Mouse (Mus musculus) embryonic facial prominence, embryonic 10.5 days (tissue): ENCODE results near the gene Eef2kmt. TPM values are rescaled to one million over a fixed set of nuclear protein-coding genes. Genes with fewer than 3 reads are reported as not detected.

ENCODE experiments used
- DNase-seq: peaks from one replicate; pipeline ENCODE4 v3.0.0-alpha.2; 2017; ENCODE audit warnings: low spot score
- H3K27ac ChIP-seq: fragments of 300-500 bp; sonication (generic); replicated peaks from 2 replicates; pipeline ENCODE4 v1.5.1; 2016; ENCODE audit warnings: mild to moderate bottlenecking
- H3K27me3 ChIP-seq: fragments of 300-500 bp; sonication (generic); replicated peaks from 2 replicates; pipeline ENCODE4 v1.6.1; 2016; ENCODE audit warnings: low read depth, mild to moderate bottlenecking; ENCODE audit not compliant: poor library complexity, severe bottlenecking
- H3K36me3 ChIP-seq: fragments of 300-500 bp; sonication (generic); replicated peaks from 2 replicates; pipeline ENCODE4 v1.6.1; 2016; ENCODE audit warnings: mild to moderate bottlenecking, moderate library complexity
- H3K4me1 ChIP-seq: fragments of 300-500 bp; sonication (generic); 2 replicates; pipeline ENCODE4 v1.6.1; 2016
- H3K4me3 ChIP-seq: fragments of 300-500 bp; sonication (generic); 2 replicates; pipeline ENCODE4 v1.5.1; 2016; ENCODE audit warnings: mild to moderate bottlenecking, moderate library complexity
- H3K9me3 ChIP-seq: fragments of 300-500 bp; sonication (generic); 2 replicates; pipeline ENCODE4 v1.6.1; 2016; ENCODE audit warnings: mild to moderate bottlenecking
- WGBS: fragments of 180-500 bp; shearing (Covaris S2); methylation state at CpG from one replicate; pipeline ENCODE4 v1.1.7; 2016; 5-methylcytosine and 5-hydroxymethylcytosine counted together
- polyA plus RNA-seq: library from polyadenylated mRNA; unstranded; fragments of >200 nt; fragmentation: Nextera tagmentation; extraction: Ambion mirVana; gene quantifications from 2 replicates; pipeline ENCODE4 v1.2.1, GENCODE M21; 2016

Gene Eef2kmt
- 14.7 and 19.4 TPM in 2 replicates for polyA plus RNA-seq

- peak within 1 kb of the TSS; percentile 90 for H3K27ac ChIP-seq
- H3K9me3 ChIP-seq = no peaks in the 10 kb centered on the region
- H3K4me3 ChIP-seq = peak within 1 kb of the TSS; percentile 71
- 2% methylated on average over 57 of the region's 57 CpGs for WGBS
- H3K27me3 ChIP-seq = no peaks in the 10 kb centered on the region
- H3K36me3 ChIP-seq = peaks cover 10% of the 10 kb centered on the region
- H3K4me1 ChIP-seq = peaks cover 26% of the 10 kb centered on the region
- DNase-seq = peak; percentile 100
Measured at GRCm38 (mm10) chr16:5255779-5256496, at the start of gene Eef2kmt. Eef2kmt (minus strand) TSS chr16:5255983.

GRCm38 (mm10) chr16:5295238-5295637, 39.5 kb upstream of the Eef2kmt start:
- 82% methylated on average over 5 of the region's 5 CpGs for WGBS
- Histone ChIP-seq H3K9me3 (no peaks in the 10 kb centered on the region), H3K4me3 (no peak overlapping the region), H3K27me3 (no peaks in the 10 kb centered on the region), H3K27ac (no peak overlapping the region), H3K4me1 (no peaks in the 10 kb centered on the region), H3K36me3 (no peaks in the 10 kb centered on the region)
- DNase-seq = no peak

- Histone ChIP-seq H3K4me1 (peaks cover 23% of the 10 kb centered on the region), H3K36me3 (no peaks in the 10 kb centered on the region), H3K4me3 (no peak overlapping the region), H3K9me3 (no peaks in the 10 kb centered on the region), H3K27ac (no peak overlapping the region), H3K27me3 (no peaks in the 10 kb centered on the region)
- DNase-seq = no peak
- 50% methylated on average over 3 of the region's 3 CpGs for WGBS
Measured at GRCm38 (mm10) chr16:5285376-5285775, 29.6 kb upstream of the Eef2kmt start.

GRCm38 (mm10) chr16:5282686-5283085, 26.9 kb upstream of the Eef2kmt start:
- 92% methylated on average over 9 of the region's 9 CpGs for WGBS
- Histone ChIP-seq H3K36me3 (no peaks in the 10 kb centered on the region), H3K9me3 (no peaks in the 10 kb centered on the region), H3K27ac (no peak overlapping the region), H3K27me3 (no peaks in the 10 kb centered on the region), H3K4me3 (no peak overlapping the region), H3K4me1 (peaks cover 20% of the 10 kb centered on the region)
- no peak for DNase-seq

- no peak for DNase-seq
- H3K4me1 ChIP-seq = peaks cover 8% of the 10 kb centered on the region
- H3K36me3 ChIP-seq = no peaks in the 10 kb centered on the region
- no peak overlapping the region for H3K4me3 ChIP-seq
- no peaks in the 10 kb centered on the region for H3K9me3 ChIP-seq
- no peaks in the 10 kb centered on the region for H3K27me3 ChIP-seq
- WGBS = 84% methylated on average over 5 of the region's 5 CpGs
- H3K27ac ChIP-seq = no peak overlapping the region
Measured at GRCm38 (mm10) chr16:5279571-5280222, 23.9 kb upstream of the Eef2kmt start.

- WGBS = 82% methylated on average over 3 of the region's 3 CpGs
Measured at GRCm38 (mm10) chr16:5272371-5272770, 16.6 kb upstream of the Eef2kmt start.

GRCm38 (mm10) chr16:5271411-5272035, 15.7 kb upstream of the Eef2kmt start:
- Histone ChIP-seq H3K27me3 (no peaks in the 10 kb centered on the region), H3K27ac (no peak overlapping the region), H3K4me1 (peaks cover 8% of the 10 kb centered on the region), H3K4me3 (no peak overlapping the region), H3K9me3 (no peaks in the 10 kb centered on the region), H3K36me3 (no peaks in the 10 kb centered on the region)
- no peak for DNase-seq
- 84% methylated on average over 4 of the region's 4 CpGs for WGBS

More at GRCm38 (mm10) chr16:5272371-5272770, 16.6 kb upstream of the Eef2kmt start:
- H3K9me3 ChIP-seq = no peaks in the 10 kb centered on the region
- no peaks in the 10 kb centered on the region for H3K27me3 ChIP-seq
- peaks cover 8% of the 10 kb centered on the region for H3K4me1 ChIP-seq
- DNase-seq = no peak
- no peak overlapping the region for H3K4me3 ChIP-seq
- no peak overlapping the region for H3K27ac ChIP-seq
- no peaks in the 10 kb centered on the region for H3K36me3 ChIP-seq

GRCm38 (mm10) chr16:5263926-5264325, 8.1 kb upstream of the Eef2kmt start:
- WGBS = 85% methylated on average over 7 of the region's 7 CpGs
- peaks cover 14% of the 10 kb centered on the region for H3K4me1 ChIP-seq
- no peak overlapping the region for H3K4me3 ChIP-seq
- H3K36me3 ChIP-seq = no peaks in the 10 kb centered on the region
- H3K27me3 ChIP-seq = no peaks in the 10 kb centered on the region
- no peak overlapping the region for H3K27ac ChIP-seq
- DNase-seq = no peak
- peaks cover 4% of the 10 kb centered on the region; the same call in 1 of the 2 replicates for H3K9me3 ChIP-seq

GRCm38 (mm10) chr16:5263156-5263555, 7.4 kb upstream of the Eef2kmt start:
- peak; percentile 58 for DNase-seq
- Histone ChIP-seq H3K36me3 (no peaks in the 10 kb centered on the region), H3K4me3 (no peak overlapping the region), H3K9me3 (peaks cover 4% of the 10 kb centered on the region; the same call in 1 of the 2 replicates), H3K4me1 (peaks cover 14% of the 10 kb centered on the region), H3K27me3 (no peaks in the 10 kb centered on the region), H3K27ac (no peak overlapping the region)
- WGBS = 42% methylated on average over 8 of the region's 8 CpGs

- no peaks in the 10 kb centered on the region for H3K27me3 ChIP-seq
- H3K9me3 ChIP-seq = no peaks in the 10 kb centered on the region
- H3K4me1 ChIP-seq = peaks cover 26% of the 10 kb centered on the region
- peak overlapping the region; percentile 90 for H3K27ac ChIP-seq
- peaks cover 16% of the 10 kb centered on the region for H3K36me3 ChIP-seq
- 2% methylated on average over 27 of the region's 27 CpGs for WGBS
- H3K4me3 ChIP-seq = peak overlapping the region; percentile 71
- peak; percentile 28 for DNase-seq
Measured at GRCm38 (mm10) chr16:5255081-5255740, 572 bp downstream of the Eef2kmt start.

GRCm38 (mm10) chr16:5254346-5255025, 1.3 kb downstream of the Eef2kmt start:
- peaks cover 23% of the 10 kb centered on the region for H3K36me3 ChIP-seq
- WGBS = 5% methylated on average over 15 of the region's 15 CpGs
- H3K4me3 ChIP-seq = peak overlapping the region; percentile 71
- H3K9me3 ChIP-seq = no peaks in the 10 kb centered on the region
- H3K4me1 ChIP-seq = peaks cover 26% of the 10 kb centered on the region
- DNase-seq = peak; percentile 89
- H3K27me3 ChIP-seq = no peaks in the 10 kb centered on the region
- peak overlapping the region; percentile 90 for H3K27ac ChIP-seq

- Histone ChIP-seq H3K4me1 (peaks cover 26% of the 10 kb centered on the region), H3K4me3 (no peak overlapping the region), H3K27ac (no peak overlapping the region), H3K27me3 (no peaks in the 10 kb centered on the region), H3K36me3 (peaks cover 45% of the 10 kb centered on the region), H3K9me3 (no peaks in the 10 kb centered on the region)
- WGBS = 88% methylated on average over 2 of the region's 2 CpGs
- no peak for DNase-seq
Measured at GRCm38 (mm10) chr16:5252260-5252659, 3.5 kb downstream of the Eef2kmt start.
